Mouse (Mus musculus) thymus, postnatal 4 days (tissue): ENCODE results near the gene Mvb12b.
A peak's percentile ranks its signal among the peaks of the same experiment; 100 is the strongest.
"Not testable (repeated sequence)": the region's sequence is repeated elsewhere in the genome, so short reads cannot be mapped to it uniquely, and the experiment has no call there.

Experiments
- DNase-seq: peaks from one replicate; pipeline ENCODE4 v3.0.0; 2021

Mvb12b gene

DNA sequence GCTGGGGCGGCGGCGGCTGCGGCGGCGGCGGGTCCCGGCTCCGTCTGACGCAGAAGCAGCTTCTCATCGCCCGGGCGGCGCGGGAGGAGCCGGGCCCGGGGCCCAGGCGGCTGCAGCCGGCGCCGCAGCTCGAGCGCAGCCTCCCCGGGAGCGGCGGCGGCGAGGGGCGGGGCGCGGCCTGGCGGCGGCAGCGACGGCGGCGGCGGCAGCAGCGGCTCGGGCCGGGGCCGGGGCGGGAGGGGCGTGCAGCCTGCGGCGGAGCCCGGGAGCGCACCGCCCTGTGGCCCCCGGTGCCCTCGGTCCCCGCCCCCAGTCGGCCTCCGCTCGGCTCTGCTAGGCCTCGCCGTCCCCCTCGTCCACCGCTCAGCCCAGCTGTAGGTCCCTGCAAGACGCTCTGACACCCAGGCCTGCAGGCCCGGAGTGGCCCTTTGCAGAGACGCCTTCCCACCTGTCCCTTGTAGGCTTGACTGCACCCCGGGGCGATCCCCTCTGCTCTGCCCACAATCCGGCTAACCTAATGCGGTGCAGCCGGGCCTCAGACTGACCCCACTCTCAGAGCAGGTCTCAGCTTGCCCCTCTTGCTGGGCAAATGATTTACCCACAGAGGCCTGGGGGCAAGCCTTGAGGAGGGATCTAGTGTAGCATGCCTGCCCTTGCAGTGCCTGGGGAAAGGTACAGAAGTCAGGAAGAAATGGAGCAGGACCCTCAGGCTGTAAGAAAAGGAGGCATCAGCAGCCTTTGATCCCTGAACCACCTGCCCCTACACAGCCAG is at the start of gene Mvb12b:
Gene Mvb12b, minus strand, starts transcription at position 619 of the 772 bp plus-strand sequence.
- DNase-seq = peak; percentile 84

GRCm38 (mm10) chr2:33935756-33936155 is 48.0 kb upstream of the Mvb12b start:
- DNase-seq = no peak

DNA sequence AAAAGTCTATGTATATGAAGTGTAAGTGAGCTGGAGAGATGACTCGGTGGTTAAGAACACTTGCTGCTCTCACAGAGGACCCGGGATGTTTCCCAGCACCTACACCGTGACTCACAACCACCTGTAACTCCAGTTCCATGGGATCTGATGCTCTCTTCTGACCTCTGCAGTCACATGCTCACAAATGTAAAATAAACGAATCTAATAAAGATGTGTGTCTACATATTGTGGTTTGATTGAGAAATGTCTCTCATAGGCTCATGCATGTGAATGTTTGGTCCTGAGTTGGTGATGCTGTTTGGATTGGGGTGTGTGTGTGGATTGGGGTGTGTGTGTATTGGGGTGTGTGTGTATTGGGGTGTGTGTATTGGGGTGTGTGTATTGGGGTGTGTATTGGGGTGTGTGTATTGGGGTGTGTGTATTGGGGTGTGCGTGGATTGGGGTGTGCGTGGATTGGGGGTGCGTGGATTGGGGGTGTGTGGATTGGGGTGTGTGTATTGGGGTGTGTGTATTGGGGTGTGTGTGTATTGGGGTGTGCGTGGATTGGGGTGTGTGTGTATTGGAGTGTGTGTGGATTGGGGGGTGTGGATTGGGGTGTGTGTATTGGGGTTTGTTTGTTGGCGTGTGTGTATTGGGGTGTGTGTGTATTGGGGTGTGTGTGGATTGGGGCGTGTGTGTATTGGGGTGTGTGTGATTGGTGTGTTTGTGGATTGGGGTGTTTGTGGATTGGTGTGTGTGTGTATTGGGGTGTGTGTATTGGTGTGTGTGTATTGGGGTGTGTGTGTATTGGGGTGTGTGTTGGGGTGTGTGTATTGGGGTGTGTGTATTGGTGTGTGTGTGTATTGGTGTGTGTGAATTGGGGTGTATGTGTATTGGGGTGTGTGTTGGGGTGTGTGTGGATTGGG is 46.1 kb upstream of the Mvb12b start:
- DNase-seq = no peak

- DNase-seq = no peak
Observed at GRCm38 (mm10) chr2:33931161-33931560, 43.4 kb upstream of the Mvb12b start.

- DNase-seq = no peak
Observed at GRCm38 (mm10) chr2:33925288-33925687, 37.5 kb upstream of the Mvb12b start.

GRCm38 (mm10) chr2:33923482-33923881 is 35.7 kb upstream of the Mvb12b start:
- DNase-seq = no peak

DNA sequence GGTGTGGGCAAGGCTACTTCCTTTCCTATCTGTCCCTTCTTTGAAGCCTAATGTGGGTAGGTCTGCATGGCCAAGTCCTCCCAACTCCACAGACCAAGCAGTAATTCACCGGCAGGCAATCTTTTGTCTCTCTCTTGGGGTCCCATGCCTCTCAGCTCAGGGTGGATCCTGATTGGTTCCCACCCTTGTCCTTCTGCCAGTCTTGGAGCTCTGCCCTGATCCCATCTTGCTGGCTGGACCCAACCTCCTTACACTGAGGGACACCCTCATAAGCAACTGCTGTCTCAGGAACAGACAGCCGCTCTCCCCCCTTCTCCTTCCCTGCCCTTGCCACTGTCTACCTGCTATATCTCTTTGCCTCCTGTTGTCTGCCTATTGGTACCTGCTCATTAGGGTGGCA is 34.7 kb upstream of the Mvb12b start:
- no peak for DNase-seq

GRCm38 (mm10) chr2:33919934-33920615 is 32.3 kb upstream of the Mvb12b start:
- no peak for DNase-seq

DNA sequence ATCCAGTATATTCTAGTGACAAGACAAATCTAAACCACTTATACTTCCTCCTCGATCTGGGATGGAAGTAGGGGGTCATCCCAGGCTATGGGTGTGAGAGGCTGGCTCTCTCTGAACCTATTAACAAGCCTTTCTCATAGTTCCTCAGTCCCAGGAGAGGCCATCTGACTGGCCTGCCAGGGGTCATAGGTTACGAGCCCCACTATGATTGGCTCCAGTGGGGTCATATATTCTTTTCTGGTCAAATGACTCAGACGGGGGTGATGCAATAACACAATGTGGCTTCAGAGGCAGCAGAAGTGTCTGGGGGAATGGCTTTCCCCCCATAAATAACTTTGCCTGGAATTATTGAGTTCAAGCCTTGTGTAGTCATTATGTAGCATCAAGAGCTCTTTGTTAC is 31.1 kb upstream of the Mvb12b start:
- no peak for DNase-seq

GRCm38 (mm10) chr2:33918318-33918717 is 30.6 kb upstream of the Mvb12b start:
- DNase-seq = peak; percentile 87

DNA sequence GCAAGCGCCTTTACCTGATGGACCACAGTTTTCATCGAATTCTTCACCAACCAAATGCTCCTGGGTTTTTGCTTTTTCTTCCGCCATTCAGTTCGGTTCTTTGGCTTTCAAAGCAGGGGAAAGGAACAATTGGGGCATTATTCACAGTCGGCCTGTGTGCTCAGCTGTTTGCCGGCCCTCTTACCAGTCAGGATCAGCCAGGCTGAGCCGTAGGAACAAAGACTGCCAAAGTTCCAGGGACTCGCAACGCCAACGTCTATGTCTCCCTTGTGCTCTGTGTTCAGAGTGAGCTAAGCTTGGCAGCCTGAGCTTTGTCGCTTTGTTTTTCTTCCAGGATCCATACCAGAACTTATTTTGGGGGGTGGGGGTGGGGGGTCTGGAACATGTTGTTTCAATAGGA is 28.9 kb upstream of the Mvb12b start:
- no peak for DNase-seq

GRCm38 (mm10) chr2:33914998-33915397 is 27.3 kb upstream of the Mvb12b start:
- peak; percentile 40 for DNase-seq

GRCm38 (mm10) chr2:33914334-33914733 is 26.6 kb upstream of the Mvb12b start:
- no peak for DNase-seq

GRCm38 (mm10) chr2:33913598-33913997 is 25.9 kb upstream of the Mvb12b start:
- not testable (repeated sequence) for DNase-seq

GRCm38 (mm10) chr2:33912741-33913140 is 25.0 kb upstream of the Mvb12b start:
- no peak for DNase-seq

DNA sequence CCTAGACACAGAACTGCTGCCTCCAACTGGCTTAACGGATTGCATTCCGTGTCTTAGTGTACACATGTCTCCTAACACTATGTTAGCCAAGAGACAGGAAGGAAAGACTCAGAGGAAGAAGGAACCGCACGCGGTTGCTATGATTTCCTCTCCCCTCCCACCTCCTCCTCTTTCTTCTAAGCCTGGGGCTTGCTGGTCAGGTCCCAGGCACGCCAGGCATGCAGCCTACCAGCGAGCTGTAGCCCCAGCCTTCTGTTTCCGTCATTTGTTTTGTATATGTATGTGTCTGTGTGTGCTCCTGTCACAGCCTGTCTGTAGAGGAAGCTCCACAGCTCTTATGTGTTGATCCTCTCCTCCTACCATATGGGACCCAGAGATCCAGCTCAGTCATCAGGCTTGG is 20.6 kb upstream of the Mvb12b start:
- peak; percentile 73 for DNase-seq

GRCm38 (mm10) chr2:33907174-33907573 is 19.4 kb upstream of the Mvb12b start:
- DNase-seq = peak; percentile 41

- DNase-seq = no peak
Observed at GRCm38 (mm10) chr2:33895829-33896228, 8.1 kb upstream of the Mvb12b start.

DNA sequence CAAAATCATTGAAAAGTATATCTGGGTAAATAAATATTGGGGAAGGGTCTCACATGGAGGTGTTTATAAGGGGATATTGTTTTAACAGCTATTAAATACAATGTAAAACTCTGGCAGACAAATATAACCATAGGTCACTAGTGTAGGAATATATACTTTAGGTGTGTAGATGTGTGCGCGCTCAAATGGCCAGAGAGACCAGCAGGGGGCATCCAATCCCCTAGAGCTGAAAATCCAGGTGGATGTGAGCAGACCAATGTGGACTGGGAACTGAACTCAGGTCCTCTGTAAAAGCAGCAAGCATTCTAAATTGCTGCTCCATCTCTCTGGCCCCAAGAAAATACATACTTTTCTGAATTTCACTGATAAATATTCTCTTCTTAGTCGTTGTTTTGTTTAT is 5.4 kb upstream of the Mvb12b start:
- peak; percentile 30 for DNase-seq

- DNase-seq = no peak
Observed at GRCm38 (mm10) chr2:33892354-33892753, 4.6 kb upstream of the Mvb12b start.

DNA sequence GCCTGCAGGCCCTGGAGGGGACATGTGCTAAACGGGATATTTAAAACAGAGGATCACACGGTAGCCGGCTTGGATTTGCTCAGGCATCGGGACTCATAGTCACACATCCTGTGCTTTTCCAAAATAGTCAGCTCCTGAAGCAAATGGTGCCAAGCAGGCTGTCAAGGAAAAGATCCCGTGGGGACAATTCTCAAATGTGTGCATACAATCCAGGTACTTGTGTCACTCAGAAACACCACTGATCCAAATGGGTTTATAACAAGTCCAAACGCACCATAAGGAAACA is 297 bp upstream of the Mvb12b start:
- DNase-seq = no peak

GRCm38 (mm10) chr2:33886386-33887327 is 1.1 kb downstream of the Mvb12b start:
- DNase-seq = peak; percentile 55
